Mouse (Mus musculus): Measurements from ENCODE around the gene Gpr19.

Gene Gpr19

GRCm38 (mm10) chr6:134887711-134888449 lies 10.5 kb downstream of the Gpr19 start:
- DNase-seq (ENCODE audit: extremely low spot score, low spot score): peak; percentile 79

GRCm38 (mm10) chr6:134887008-134887407 lies 11.4 kb downstream of the Gpr19 start:
- DNase-seq (ENCODE audit: extremely low spot score, low spot score): peak; percentile 19

GRCm38 (mm10) chr6:134886475-134886874 lies 11.9 kb downstream of the Gpr19 start:
- no peak for DNase-seq (ENCODE audit: extremely low spot score, low spot score)

- no peak for DNase-seq (ENCODE audit: extremely low spot score, low spot score)
These were observed 12.9 kb downstream of the Gpr19 start for GRCm38 (mm10) chr6:134885515-134885914.

- no peak for DNase-seq (ENCODE audit: extremely low spot score, low spot score)
These were observed 14.7 kb downstream of the Gpr19 start for GRCm38 (mm10) chr6:134883661-134884060.

GRCm38 (mm10) chr6:134880046-134880445 lies 18.3 kb downstream of the Gpr19 start:
- DNase-seq (ENCODE audit: extremely low spot score, low spot score): no peak

GRCm38 (mm10) chr6:134879556-134879955 lies 18.8 kb downstream of the Gpr19 start:
- DNase-seq (ENCODE audit: extremely low spot score, low spot score): no peak

- DNase-seq (ENCODE audit: extremely low spot score, low spot score): no peak
These were observed 20.5 kb downstream of the Gpr19 start for GRCm38 (mm10) chr6:134877892-134878291.

GRCm38 (mm10) chr6:134877276-134877675 lies 21.1 kb downstream of the Gpr19 start:
- no peak for DNase-seq (ENCODE audit: extremely low spot score, low spot score)

GRCm38 (mm10) chr6:134876795-134877194 lies 21.6 kb downstream of the Gpr19 start:
- no peak for DNase-seq (ENCODE audit: extremely low spot score, low spot score)

GRCm38 (mm10) chr6:134873018-134873417 lies 25.4 kb downstream of the Gpr19 start:
- DNase-seq (ENCODE audit: extremely low spot score, low spot score): no peak

- no peak for DNase-seq (ENCODE audit: extremely low spot score, low spot score)
These were observed 26.1 kb downstream of the Gpr19 start for GRCm38 (mm10) chr6:134872236-134872635.

GRCm38 (mm10) chr6:134870887-134871286 lies 27.5 kb downstream of the Gpr19 start:
- DNase-seq (ENCODE audit: extremely low spot score, low spot score): no peak

GRCm38 (mm10) chr6:134870209-134870742 lies 28.1 kb downstream of the Gpr19 start:
- DNase-seq (ENCODE audit: extremely low spot score, low spot score): no peak

GRCm38 (mm10) chr6:134867325-134867724 lies 31.1 kb downstream of the Gpr19 start:
- no peak for DNase-seq (ENCODE audit: extremely low spot score, low spot score)

GRCm38 (mm10) chr6:134866113-134866512 lies 32.3 kb downstream of the Gpr19 start:
- DNase-seq (ENCODE audit: extremely low spot score, low spot score): no peak

- DNase-seq (ENCODE audit: extremely low spot score, low spot score): peak; percentile 100
These were observed 35.2 kb downstream of the Gpr19 start for GRCm38 (mm10) chr6:134863146-134863545.

GRCm38 (mm10) chr6:134862671-134863104 lies 35.7 kb downstream of the Gpr19 start:
- DNase-seq (ENCODE audit: extremely low spot score, low spot score): peak; percentile 62

GRCm38 (mm10) chr6:134861386-134861785 lies 37.0 kb downstream of the Gpr19 start:
- DNase-seq (ENCODE audit: extremely low spot score, low spot score): no peak

- no peak for DNase-seq (ENCODE audit: extremely low spot score, low spot score)
These were observed 38.1 kb downstream of the Gpr19 start for GRCm38 (mm10) chr6:134860275-134860674.

GRCm38 (mm10) chr6:134859021-134859420 lies 39.4 kb downstream of the Gpr19 start:
- DNase-seq (ENCODE audit: extremely low spot score, low spot score): no peak

GRCm38 (mm10) chr6:134855926-134856325 lies 42.5 kb downstream of the Gpr19 start:
- DNase-seq (ENCODE audit: extremely low spot score, low spot score): no peak

GRCm38 (mm10) chr6:134854782-134855181 lies 43.6 kb downstream of the Gpr19 start:
- peak; percentile 21 for DNase-seq (ENCODE audit: extremely low spot score, low spot score)

All from neural tube, embryonic 10.5 days (tissue).